Mouse (Mus musculus) CD4-positive naive resting alpha-beta T cell, adult 57 days (primary cell): ENCODE results near the gene Pdlim7. TPM values are rescaled to one million over a fixed set of nuclear protein-coding genes. Genes with fewer than 3 reads are reported as not detected.

Experiments used
- total RNA-seq: library from RNA; stranded (reverse); gene quantifications from one replicate; pipeline ENCODE4 v1.2.4, GENCODE M21; 2023

The Pdlim7 gene
- total RNA-seq = 11.0 TPM

DNA sequence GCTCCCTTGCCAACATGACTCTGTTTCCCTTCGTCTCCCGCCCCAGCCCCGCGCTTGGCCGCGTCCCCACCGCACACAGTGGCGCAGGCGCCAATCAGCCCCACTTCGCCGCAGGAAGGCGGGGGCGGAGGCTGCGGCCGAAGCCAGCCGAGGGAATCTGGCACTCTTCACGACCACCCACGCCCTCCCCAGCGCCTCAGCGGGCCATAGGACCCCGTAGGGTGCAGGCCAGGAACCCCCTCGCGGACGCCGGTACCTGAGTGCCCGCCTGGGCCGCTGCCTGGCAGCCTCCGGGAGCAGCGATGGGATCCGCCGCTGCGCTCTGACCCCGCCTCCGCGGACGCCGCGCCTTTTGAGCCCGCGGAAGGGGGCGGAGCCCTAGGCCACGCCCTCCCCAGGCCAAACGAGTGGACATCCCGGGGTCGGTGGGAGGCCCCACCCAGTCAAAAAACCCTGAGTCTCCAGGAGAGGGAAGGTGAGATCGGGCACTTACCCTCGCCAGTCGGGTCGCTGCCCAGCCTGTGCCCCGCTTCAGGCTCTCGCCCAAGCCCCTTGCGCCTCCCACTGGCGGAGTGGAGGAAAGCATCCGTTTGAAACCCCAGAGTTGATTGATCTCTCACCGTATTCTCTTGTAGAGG, at the start of gene Pdlim7:
Gene Pdlim7 (minus strand): TSS at position 566 of the 638 bp plus-strand sequence.

GRCm38 (mm10) chr13:55536194-55537175, 23.0 kb upstream of the Pdlim7 start, which contains the start of gene Ddx41:
Ddx41 (minus strand) TSS chr13:55536658.

GRCm38 (mm10) chr13:55529198-55529915, 15.9 kb upstream of the Pdlim7 start, which contains the start of gene Dok3:
Dok3 (minus strand) TSS chr13:55529296.

GRCm38 (mm10) chr13:55487578-55488498, 25.6 kb downstream of the Pdlim7 start, which contains the start of gene Dbn1:
Dbn1 (minus strand) TSS chr13:55488111.

GRCm38 (mm10) chr13:55464027-55464884, 49.2 kb downstream of the Pdlim7 start, which contains the start of gene Prr7:
Prr7 (plus strand) TSS chr13:55464267.

Other genes with a start within 250 kb of the Pdlim7 start
- 148 TPM for gene Prelid1, start 193.2 kb downstream of the Pdlim7 start, total RNA-seq
- 48.6 TPM for gene Rab24, start 191.7 kb downstream of the Pdlim7 start, total RNA-seq
- gene Mxd3, start 183.9 kb downstream of the Pdlim7 start, total RNA-seq = 0.92 TPM
- 98.9 TPM for gene Lman2, start 150.9 kb downstream of the Pdlim7 start, total RNA-seq
- gene Rgs14, start 143.9 kb downstream of the Pdlim7 start, total RNA-seq = 92.6 TPM
- not detected for gene Slc34a1, start 115.5 kb downstream of the Pdlim7 start, total RNA-seq
- gene Pfn3, start 98.4 kb downstream of the Pdlim7 start, total RNA-seq = not detected
- 0.47 TPM for gene F12, start 86.9 kb downstream of the Pdlim7 start, total RNA-seq
- 458 TPM for gene Grk6, start 68.6 kb downstream of the Pdlim7 start, total RNA-seq
- 50.3 TPM for gene Prr7, start 49.4 kb downstream of the Pdlim7 start, total RNA-seq
- gene Dbn1, start 25.6 kb downstream of the Pdlim7 start, total RNA-seq = 0.24 TPM
- 15.6 TPM for gene Dok3, start 15.6 kb upstream of the Pdlim7 start, total RNA-seq
- 74.8 TPM for gene Ddx41, start 23.0 kb upstream of the Pdlim7 start, total RNA-seq
- 173 TPM for gene Fam193b, start 57.4 kb upstream of the Pdlim7 start, total RNA-seq
- gene Tmed9, start 60.1 kb upstream of the Pdlim7 start, total RNA-seq = 102 TPM
- gene B4galt7, start 86.2 kb upstream of the Pdlim7 start, total RNA-seq = 31.1 TPM
- gene Caml, start 109.3 kb upstream of the Pdlim7 start, total RNA-seq = 22.6 TPM
- 96.7 TPM for gene Ddx46, start 121.4 kb upstream of the Pdlim7 start, total RNA-seq
- gene B230219D22Rik, start 179.4 kb upstream of the Pdlim7 start, total RNA-seq = 24.9 TPM
- 27.5 TPM for gene Txndc15, start 201.0 kb upstream of the Pdlim7 start, total RNA-seq
- 29.6 TPM for gene Pcbd2, start 213.7 kb upstream of the Pdlim7 start, total RNA-seq